Mouse (Mus musculus) forebrain, embryonic 13.5 days (tissue): ENCODE data around the gene Endog. TPM values are rescaled to one million over a fixed set of nuclear protein-coding genes. Genes with fewer than 3 reads are reported as not detected.

Experiments
- ATAC-seq: fragments of 200-750 bp; cut with Nextera tagmentation; 2 replicates; pipeline ENCODE4 v1.8.0; 2017
- H3K27ac ChIP-seq: fragments of 300-500 bp; sonication (generic); 2 replicates; pipeline ENCODE4 v1.5.1; 2015; ENCODE audit warnings: inconsistent platforms, mild to moderate bottlenecking, moderate library complexity
- H3K27me3 ChIP-seq: fragments of 300-500 bp; sonication (generic); 2 replicates; pipeline ENCODE4 v1.6.1; 2015; ENCODE audit warnings: mild to moderate bottlenecking, inconsistent platforms
- H3K36me3 ChIP-seq: fragments of 300-500 bp; sonication (generic); 2 replicates; pipeline ENCODE4 v1.6.1; 2015; ENCODE audit warnings: mild to moderate bottlenecking, inconsistent platforms; ENCODE audit not compliant: poor library complexity, severe bottlenecking
- H3K4me1 ChIP-seq: fragments of 300-500 bp; sonication (generic); 2 replicates; pipeline ENCODE4 v1.6.1; 2015; ENCODE audit warnings: inconsistent platforms
- H3K4me2 ChIP-seq: fragments of 300-500 bp; sonication (generic); 2 replicates; pipeline ENCODE4 v1.6.1; 2015; ENCODE audit warnings: inconsistent platforms, mild to moderate bottlenecking, moderate library complexity
- H3K4me3 ChIP-seq: fragments of 300-500 bp; sonication (generic); 2 replicates; pipeline ENCODE4 v1.5.1; 2015; ENCODE audit warnings: mild to moderate bottlenecking, inconsistent platforms
- H3K9ac ChIP-seq: fragments of 300-500 bp; sonication (generic); 2 replicates; pipeline ENCODE4 v1.6.1; 2015; ENCODE audit warnings: mild to moderate bottlenecking, inconsistent platforms
- H3K9me3 ChIP-seq: fragments of 300-500 bp; sonication (generic); replicated peaks from 2 replicates; pipeline ENCODE4 v1.6.1; 2016; ENCODE audit warnings: inconsistent platforms
- WGBS: fragments of 180-500 bp; shearing (Covaris S2); methylation state at CpG from one replicate; pipeline ENCODE4 v1.1.7; 2015; 5-methylcytosine and 5-hydroxymethylcytosine counted together
- polyA plus RNA-seq: library from polyadenylated mRNA; unstranded; fragments of >200 nt; fragmentation: Nextera tagmentation; extraction: Ambion mirVana; gene quantifications from 2 replicates; pipeline ENCODE4 v1.2.1, GENCODE M21; 2015

Endog gene
- polyA plus RNA-seq, 1 experiment from 2014 or later: 9.5 TPM

- 0 out of 2 replicates have a peak overlapping the region, but pooled peaks have one; percentile 27 for H3K9ac ChIP-seq
- no peak overlapping the region for H3K4me3 ChIP-seq
- H3K27me3 ChIP-seq: no peaks in the 10 kb centered on the region
- ATAC-seq: no peak
- H3K27ac ChIP-seq: no peak overlapping the region
- no peak overlapping the region for H3K4me2 ChIP-seq
- H3K4me1 ChIP-seq: peaks cover 3% of the 10 kb centered on the region; the same call in 1 of the 2 replicates
- 58% methylated on average over 4 of the region's 4 CpGs for WGBS
- H3K9me3 ChIP-seq: no peaks in the 10 kb centered on the region
- H3K36me3 ChIP-seq: no peaks in the 10 kb centered on the region
Measured at GRCm38 (mm10) chr2:30198021-30198420, 26.7 kb downstream of the Endog start.

GRCm38 (mm10) chr2:30199984-30200383, 28.7 kb downstream of the Endog start:
- H3K27ac ChIP-seq: no peak overlapping the region
- no peaks in the 10 kb centered on the region for H3K27me3 ChIP-seq
- H3K36me3 ChIP-seq: no peaks in the 10 kb centered on the region
- H3K4me2 ChIP-seq: no peak overlapping the region
- H3K9ac ChIP-seq: no peak overlapping the region
- no peak overlapping the region for H3K4me3 ChIP-seq
- WGBS: 81% methylated on average over 1 of the region's 1 CpGs
- peaks cover 7% of the 10 kb centered on the region for H3K4me1 ChIP-seq
- ATAC-seq: no peak
- no peaks in the 10 kb centered on the region for H3K9me3 ChIP-seq

- WGBS: 82% methylated on average over 5 of the region's 5 CpGs
- Histone ChIP-seq H3K27ac (no peak overlapping the region), H3K4me2 (no peak overlapping the region), H3K4me3 (no peak overlapping the region), H3K27me3 (no peaks in the 10 kb centered on the region), H3K9ac (no peak overlapping the region), H3K36me3 (no peaks in the 10 kb centered on the region), H3K4me1 (peaks cover 8% of the 10 kb centered on the region), H3K9me3 (no peaks in the 10 kb centered on the region)
- no peak for ATAC-seq
Measured at GRCm38 (mm10) chr2:30200388-30200925, 29.2 kb downstream of the Endog start.

- Histone ChIP-seq H3K36me3 (no peaks in the 10 kb centered on the region), H3K4me1 (peaks cover 16% of the 10 kb centered on the region), H3K27me3 (no peaks in the 10 kb centered on the region), H3K9ac (no peak overlapping the region), H3K9me3 (no peaks in the 10 kb centered on the region), H3K4me3 (no peak overlapping the region), H3K4me2 (no peak overlapping the region), H3K27ac (no peak overlapping the region)
- ATAC-seq: no peak
- 83% methylated on average over 7 of the region's 7 CpGs for WGBS
Measured at GRCm38 (mm10) chr2:30203439-30203838, 32.1 kb downstream of the Endog start.

DNA sequence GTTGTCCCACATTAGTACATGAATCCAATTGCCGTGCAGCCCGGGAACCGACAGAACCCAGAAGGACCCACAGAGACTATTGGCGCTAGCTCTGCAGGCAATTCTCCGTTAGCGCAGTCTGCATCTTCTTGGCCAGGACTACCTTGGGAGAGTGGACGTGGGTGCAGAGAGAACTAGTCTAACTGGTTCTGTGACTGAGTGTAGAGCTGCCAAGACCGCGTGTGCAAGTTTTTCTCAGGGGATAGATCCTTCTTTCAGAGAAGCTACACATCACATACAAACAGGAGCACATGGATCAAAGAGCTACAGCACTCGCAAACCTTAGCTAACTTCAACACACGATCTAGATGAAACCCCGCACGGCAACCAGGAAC, 33.9 kb downstream of the Endog start:
- WGBS: 2% methylated on average over 13 of the region's 13 CpGs
- no peaks in the 10 kb centered on the region for H3K27me3 ChIP-seq

DNA sequence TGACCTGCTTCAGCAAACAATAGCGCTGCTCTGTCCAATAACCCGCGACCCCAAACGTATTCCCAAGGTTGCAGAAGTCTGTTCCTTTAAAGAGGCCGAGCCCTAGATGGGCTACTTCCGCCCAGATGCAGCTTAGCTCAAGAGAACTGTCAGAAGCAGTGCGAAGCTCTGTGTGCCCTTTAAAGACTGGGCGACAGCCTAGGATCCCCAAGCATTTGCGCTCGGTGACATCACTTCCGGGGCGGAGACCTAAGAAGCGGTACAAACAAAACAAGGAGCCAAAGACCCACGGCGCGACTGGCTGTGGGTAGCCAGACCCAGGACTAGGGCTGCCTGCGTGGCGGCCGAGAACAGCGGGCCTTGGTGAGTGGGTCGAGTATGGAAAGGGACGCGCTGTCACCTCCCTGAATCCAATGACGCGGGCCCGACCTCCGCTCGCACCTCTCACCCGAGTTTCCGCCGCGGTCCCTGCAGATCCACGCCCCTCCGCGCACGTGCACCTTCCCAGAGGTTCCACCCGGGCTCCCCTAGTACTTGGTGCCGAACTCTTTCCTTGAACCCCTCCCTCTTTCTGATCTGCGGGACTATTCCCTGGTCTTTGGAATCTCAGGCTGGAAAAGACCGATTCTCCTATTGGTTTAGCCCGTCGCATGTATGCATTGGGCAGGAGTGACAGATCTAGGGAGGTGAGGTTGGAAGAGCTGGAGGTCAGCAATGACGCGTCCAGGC, 34.5 kb downstream of the Endog start, which contains the start of gene Kyat1:
TSS of gene Kyat1 (minus strand) at position 219 of the 729 bp plus-strand sequence.
- peak within 1 kb of the TSS; percentile 45 for H3K27ac ChIP-seq

More for the DNA sequence above, 33.9 kb downstream of the Endog start:
- H3K4me1 ChIP-seq: peaks cover 16% of the 10 kb centered on the region
- no peaks in the 10 kb centered on the region for H3K36me3 ChIP-seq
- H3K4me2 ChIP-seq: peak overlapping the region; percentile 85
- H3K4me3 ChIP-seq: peak overlapping the region; percentile 69
- ATAC-seq: peak; percentile 61
- H3K9me3 ChIP-seq: no peaks in the 10 kb centered on the region
- H3K9ac ChIP-seq: peak overlapping the region; percentile 74
- H3K27ac ChIP-seq: peak overlapping the region; percentile 45

GRCm38 (mm10) chr2:30207401-30207800, 36.1 kb downstream of the Endog start:
- no peak for ATAC-seq
- 89% methylated on average over 4 of the region's 4 CpGs for WGBS
- Histone ChIP-seq H3K4me1 (peaks cover 16% of the 10 kb centered on the region), H3K36me3 (no peaks in the 10 kb centered on the region), H3K27me3 (no peaks in the 10 kb centered on the region), H3K4me2 (no peak overlapping the region), H3K27ac (no peak overlapping the region), H3K9ac (no peak overlapping the region), H3K4me3 (no peak overlapping the region), H3K9me3 (no peaks in the 10 kb centered on the region)

More for the DNA sequence above, 34.5 kb downstream of the Endog start, which contains the start of gene Kyat1:
- Histone ChIP-seq H3K36me3 (no peaks in the 10 kb centered on the region), H3K4me1 (peaks cover 16% of the 10 kb centered on the region), H3K9me3 (no peaks in the 10 kb centered on the region), H3K9ac (peak within 1 kb of the TSS; percentile 74), H3K4me2 (peak within 1 kb of the TSS; percentile 85), H3K4me3 (peak within 1 kb of the TSS; percentile 69), H3K27me3 (no peaks in the 10 kb centered on the region)
- under 1% methylated on average over 44 of the region's 44 CpGs for WGBS
- peak; percentile 99 for ATAC-seq

GRCm38 (mm10) chr2:30207886-30208285, 36.6 kb downstream of the Endog start:
- H3K27me3 ChIP-seq: no peaks in the 10 kb centered on the region
- no peak overlapping the region for H3K9ac ChIP-seq
- no peaks in the 10 kb centered on the region for H3K9me3 ChIP-seq
- H3K4me1 ChIP-seq: peaks cover 16% of the 10 kb centered on the region
- no peak for ATAC-seq
- no peak overlapping the region for H3K4me3 ChIP-seq
- H3K4me2 ChIP-seq: no peak overlapping the region
- no peaks in the 10 kb centered on the region for H3K36me3 ChIP-seq
- no peak overlapping the region for H3K27ac ChIP-seq
- 79% methylated on average over 5 of the region's 5 CpGs for WGBS

DNA sequence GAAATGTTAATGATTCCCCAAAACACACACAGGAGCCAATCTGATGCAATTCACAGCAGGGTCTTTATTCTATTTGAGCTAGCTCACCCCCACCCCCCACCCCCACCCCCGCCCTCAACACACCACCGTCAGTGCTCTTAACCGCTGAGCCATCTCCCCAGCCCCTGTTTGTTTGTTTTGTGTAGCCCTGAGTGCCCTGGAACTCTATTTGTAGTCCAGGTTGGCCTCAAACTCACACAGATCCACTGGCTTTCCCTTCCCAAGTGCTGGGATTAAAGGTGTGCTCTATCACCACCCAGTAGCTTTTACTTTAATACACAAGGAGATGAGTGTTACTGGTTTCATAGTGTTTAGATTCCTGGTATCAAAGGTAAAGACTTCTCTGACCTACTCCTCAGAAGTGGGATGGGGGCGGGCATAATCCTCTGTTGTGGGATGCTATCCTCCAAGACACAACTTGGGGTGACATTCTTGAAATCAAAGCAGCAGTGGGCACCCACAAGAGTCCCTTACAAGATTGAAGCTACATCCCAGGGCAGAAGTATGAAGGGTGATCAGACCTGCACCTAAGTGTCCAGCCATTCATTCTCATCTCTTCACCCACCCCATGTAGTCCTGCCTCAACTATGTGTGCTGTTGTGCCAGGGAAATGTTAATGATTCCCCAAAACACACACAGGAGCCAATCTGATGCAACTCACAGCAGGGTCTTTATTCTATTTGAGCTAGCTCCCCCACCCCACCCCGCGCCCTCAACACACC, 40.3 kb downstream of the Endog start:
- Histone ChIP-seq H3K36me3 (no peaks in the 10 kb centered on the region), H3K4me3 (no peak overlapping the region), H3K4me1 (peaks cover 2% of the 10 kb centered on the region), H3K27me3 (no peaks in the 10 kb centered on the region), H3K27ac (no peak overlapping the region), H3K4me2 (no peak overlapping the region), H3K9me3 (no peaks in the 10 kb centered on the region), H3K9ac (no peak overlapping the region)
- WGBS: 71% methylated on average over 6 of the region's 6 CpGs
- no peak for ATAC-seq

- WGBS: 80% methylated on average over 4 of the region's 4 CpGs
- Histone ChIP-seq H3K9ac (no peak overlapping the region), H3K9me3 (no peaks in the 10 kb centered on the region), H3K4me1 (no peaks in the 10 kb centered on the region), H3K36me3 (no peaks in the 10 kb centered on the region), H3K27ac (no peak overlapping the region), H3K4me3 (no peak overlapping the region), H3K27me3 (no peaks in the 10 kb centered on the region), H3K4me2 (no peak overlapping the region)
- ATAC-seq: no peak
Measured at GRCm38 (mm10) chr2:30212169-30212545, 40.9 kb downstream of the Endog start.

DNA sequence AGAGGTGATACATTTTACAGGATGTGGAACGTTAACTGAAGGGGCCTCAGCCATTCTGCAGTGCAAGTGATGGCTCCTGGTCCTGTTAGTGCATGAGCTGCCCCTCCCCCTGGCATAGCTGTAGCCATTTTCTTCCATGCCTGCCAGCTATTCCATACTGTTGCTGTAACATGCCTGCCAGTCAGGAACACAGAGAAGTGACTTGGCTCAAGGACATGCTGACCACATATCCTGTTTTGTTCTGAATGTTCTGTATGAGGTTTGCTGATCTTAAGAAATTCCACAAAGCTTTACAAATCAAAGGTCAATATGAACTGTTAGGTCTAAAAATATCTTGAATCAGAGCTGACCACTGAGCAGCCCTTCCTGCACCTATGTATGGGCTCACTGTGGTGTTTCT, 41.7 kb downstream of the Endog start:
- Histone ChIP-seq H3K36me3 (no peaks in the 10 kb centered on the region), H3K4me1 (no peaks in the 10 kb centered on the region), H3K27ac (no peak overlapping the region), H3K9me3 (no peaks in the 10 kb centered on the region), H3K27me3 (no peaks in the 10 kb centered on the region), H3K9ac (no peak overlapping the region), H3K4me3 (no peak overlapping the region), H3K4me2 (no peak overlapping the region)
- WGBS: 89% methylated on average over 1 of the region's 1 CpGs
- ATAC-seq: no peak

DNA sequence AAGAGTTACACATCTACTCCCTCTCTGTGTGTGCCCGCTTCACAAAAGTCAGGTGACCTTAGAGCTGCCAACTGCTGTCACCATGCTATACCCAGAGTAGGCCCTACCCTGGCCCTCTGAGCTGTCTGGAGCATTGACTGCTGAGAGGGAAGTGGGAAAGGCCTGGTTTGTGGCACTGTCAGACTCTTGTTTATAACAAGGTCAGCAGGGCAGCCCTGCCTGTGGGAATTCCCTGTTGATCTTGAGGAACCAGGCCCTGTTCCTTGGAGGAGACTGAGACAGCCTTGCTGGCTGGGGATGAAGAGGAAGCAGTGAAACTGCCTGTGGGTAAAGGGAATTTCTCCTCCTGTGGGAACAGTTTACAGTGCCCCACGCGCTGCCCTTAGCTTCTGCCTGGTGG, 43.5 kb downstream of the Endog start:
- ATAC-seq: no peak
- no peak overlapping the region for H3K4me2 ChIP-seq
- no peak overlapping the region for H3K4me3 ChIP-seq
- no peaks in the 10 kb centered on the region for H3K27me3 ChIP-seq
- no peaks in the 10 kb centered on the region for H3K4me1 ChIP-seq
- WGBS: 90% methylated on average over 3 of the region's 3 CpGs
- H3K36me3 ChIP-seq: no peaks in the 10 kb centered on the region
- no peaks in the 10 kb centered on the region for H3K9me3 ChIP-seq
- H3K9ac ChIP-seq: no peak overlapping the region
- H3K27ac ChIP-seq: no peak overlapping the region
